Comparison of ENCODE assay signal across 1 mouse cellular context in the genomic region with DNA sequence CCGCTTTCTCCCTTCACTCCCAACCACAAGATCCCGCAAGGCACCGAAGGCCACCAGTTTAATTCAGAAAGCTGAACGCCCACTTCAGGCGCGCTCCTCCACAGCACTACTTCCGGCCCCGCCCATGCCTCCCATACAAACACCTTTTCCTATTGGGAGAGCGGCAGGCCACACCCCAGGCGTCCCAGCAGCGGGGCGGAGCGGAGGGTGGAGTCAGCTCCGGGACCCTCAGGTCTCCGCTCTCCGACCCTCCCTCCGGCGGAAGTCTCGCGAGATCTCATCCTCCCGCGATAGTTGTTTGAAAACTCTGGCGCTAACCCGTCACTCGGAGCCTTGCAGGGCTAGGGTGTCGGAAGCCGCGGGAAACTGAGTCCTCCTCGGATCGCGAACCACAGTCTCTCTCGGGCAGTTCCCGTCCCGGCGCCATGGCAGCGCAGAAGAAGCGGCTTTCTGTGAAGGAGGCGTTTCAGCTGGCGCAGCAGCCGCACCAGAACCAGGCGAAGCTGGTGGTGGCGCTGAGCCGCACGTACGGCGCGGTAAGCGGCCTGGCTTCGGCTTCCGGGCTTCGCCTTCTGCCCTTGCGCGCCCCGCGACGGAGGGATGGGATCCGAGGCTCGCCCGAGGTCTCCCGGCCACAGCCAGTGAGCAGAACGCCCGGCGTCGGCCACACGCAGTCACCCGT.
TF ChIP-seq lines count a peak whose summit lies in the region.

A gene (plus strand): TSS at position 322 of the 682 bp plus-strand sequence.

TF ChIP-seq in MEL, 35 proteins besides CTCF, POLR2A, EP300 and RAD21 (continued from another document):
- peak; percentile 72; the same call in 1 of the 2 replicates for TF ChIP-seq E2F4 (IDR thresholded peaks at IDR 0.05; ENCODE audit: borderline replicate concordance, low read depth, low read length)
- TF ChIP-seq UBTF (IDR thresholded peaks at IDR 0.05; ENCODE audit: borderline replicate concordance, insufficient read depth, low read depth, low read length) = no peak; the same call in 1 of the 2 replicates
- TF ChIP-seq POLR2AphosphoS2 (IDR thresholded peaks at IDR 0.05; ENCODE audit: low read length) = peak; percentile 97
- TF ChIP-seq SIN3A (IDR thresholded peaks at IDR 0.05; ENCODE audit: low read length) = peak; percentile 95
TF ChIP-seq in MEL: peak in this region for 15.
